Mouse (Mus musculus) midbrain, embryonic 16.5 days (tissue): ENCODE measurements around the gene Tnpo1. TPM values are rescaled to one million over a fixed set of nuclear protein-coding genes. Genes with fewer than 3 reads are reported as not detected.

ENCODE experiments used
- ATAC-seq: fragments of 200-750 bp; cut with Nextera tagmentation; 2 replicates; pipeline ENCODE4 v1.8.0; 2017; ENCODE audit warnings: moderate TSS enrichment
- H3K27ac ChIP-seq: fragments of 300-500 bp; sonication (generic); 2 replicates; pipeline ENCODE4 v1.5.1; 2014; ENCODE audit warnings: mild to moderate bottlenecking, low read length, mixed read lengths
- H3K27me3 ChIP-seq: fragments of 300-500 bp; sonication (generic); 2 replicates; pipeline ENCODE4 v1.6.1; 2014; ENCODE audit warnings: low read depth, low read length, mixed read lengths; ENCODE audit not compliant: control insufficient read depth, insufficient read depth
- H3K36me3 ChIP-seq: fragments of 300-500 bp; sonication (generic); 2 replicates; pipeline ENCODE4 v1.6.1; 2014; ENCODE audit warnings: mild to moderate bottlenecking, low read length, moderate library complexity, mixed read lengths; ENCODE audit not compliant: control insufficient read depth, insufficient read depth
- H3K4me1 ChIP-seq: fragments of 300-500 bp; sonication (generic); 2 replicates; pipeline ENCODE4 v1.6.1; 2014; ENCODE audit warnings: mild to moderate bottlenecking, low read length, mixed read lengths; ENCODE audit not compliant: control insufficient read depth, insufficient read depth
- H3K4me2 ChIP-seq: fragments of 300-500 bp; sonication (generic); 2 replicates; pipeline ENCODE4 v1.6.1; 2014; ENCODE audit warnings: mild to moderate bottlenecking, low read length, mixed read lengths
- H3K4me3 ChIP-seq: fragments of 300-500 bp; sonication (generic); 2 replicates; pipeline ENCODE4 v1.5.1; 2014; ENCODE audit warnings: low read depth, mild to moderate bottlenecking, low read length, moderate library complexity, mixed read lengths
- H3K9ac ChIP-seq: fragments of 300-500 bp; sonication (generic); 2 replicates; pipeline ENCODE4 v1.6.1; 2014; ENCODE audit warnings: low read depth, low read length, mixed read lengths
- H3K9me3 ChIP-seq: fragments of 300-500 bp; sonication (generic); replicated peaks from 2 replicates; pipeline ENCODE4 v1.6.1; 2014; ENCODE audit warnings: mild to moderate bottlenecking, low read length, mixed read lengths; ENCODE audit not compliant: control insufficient read depth, poor library complexity, severe bottlenecking
- WGBS: fragments of 180-500 bp; shearing (Covaris S2); extraction: QIAGEN DNeasy Blood & Tissue Kit; methylation state at CpG from one replicate; pipeline ENCODE4 v1.1.7; 2014; 5-methylcytosine and 5-hydroxymethylcytosine counted together
- polyA plus RNA-seq: library from polyadenylated mRNA; unstranded; fragments of >200 nt; fragmentation: Nextera tagmentation; extraction: Ambion mirVana; gene quantifications from 2 replicates; pipeline ENCODE4 v1.2.1, GENCODE M21; 2015

Gene Tnpo1
- polyA plus RNA-seq, 1 experiment from 2014 or later: 40.8 TPM

GRCm38 (mm10) chr13:98871263-98871662 is 54.9 kb downstream of the Tnpo1 start:
- no peak overlapping the region for H3K4me3 ChIP-seq
- peak overlapping the region; percentile 20; the same call in 1 of the 2 replicates for H3K27ac ChIP-seq
- WGBS: 51% methylated on average over 1 of the region's 1 CpGs
- H3K4me1 ChIP-seq: peaks cover 6% of the 10 kb centered on the region
- H3K36me3 ChIP-seq: peaks cover 33% of the 10 kb centered on the region
- no peak overlapping the region for H3K9ac ChIP-seq
- no peak for ATAC-seq
- H3K9me3 ChIP-seq: no peaks in the 10 kb centered on the region
- H3K27me3 ChIP-seq: no peaks in the 10 kb centered on the region
- H3K4me2 ChIP-seq: no peak overlapping the region

DNA sequence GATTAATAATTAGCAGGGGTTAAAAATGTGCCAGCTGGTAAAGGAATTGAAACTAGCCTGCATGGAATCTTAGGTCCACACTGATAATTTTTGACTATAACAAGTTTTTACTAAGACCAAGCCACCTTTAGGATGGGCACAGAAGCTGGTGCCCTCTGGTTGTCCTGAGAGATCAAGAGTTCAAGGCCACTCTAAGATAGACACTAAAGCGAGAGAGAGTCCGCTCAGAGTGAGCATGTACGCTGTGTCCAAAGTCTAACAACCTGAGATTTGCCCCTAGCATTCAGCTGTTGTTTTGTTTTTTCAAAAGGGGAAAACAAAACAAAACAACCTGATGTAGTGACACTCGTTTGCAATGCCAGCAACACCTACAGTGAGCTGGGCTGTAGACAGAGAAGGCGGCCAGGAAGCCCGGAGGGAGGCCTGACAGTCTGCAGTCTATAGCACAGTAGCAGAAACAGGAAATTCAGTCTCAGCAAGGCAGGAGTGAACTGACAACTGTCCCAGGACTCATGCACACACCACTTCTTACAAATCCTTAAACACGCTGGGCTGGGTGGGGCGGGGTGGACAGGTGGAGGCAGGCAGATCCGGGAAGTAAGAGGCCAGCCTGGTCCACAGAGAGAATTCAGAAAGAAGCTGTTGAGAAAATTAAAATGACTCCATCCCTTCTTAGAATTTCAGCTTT is 57.8 kb downstream of the Tnpo1 start:
- H3K27me3 ChIP-seq: no peaks in the 10 kb centered on the region
- H3K4me1 ChIP-seq: peaks cover 6% of the 10 kb centered on the region
- 93% methylated on average over 9 of the region's 9 CpGs for WGBS
- H3K27ac ChIP-seq: no peak overlapping the region
- ATAC-seq: no peak
- no peak overlapping the region for H3K4me2 ChIP-seq
- no peak overlapping the region for H3K9ac ChIP-seq
- H3K4me3 ChIP-seq: no peak overlapping the region
- no peaks in the 10 kb centered on the region for H3K9me3 ChIP-seq
- peaks cover 32% of the 10 kb centered on the region for H3K36me3 ChIP-seq

DNA sequence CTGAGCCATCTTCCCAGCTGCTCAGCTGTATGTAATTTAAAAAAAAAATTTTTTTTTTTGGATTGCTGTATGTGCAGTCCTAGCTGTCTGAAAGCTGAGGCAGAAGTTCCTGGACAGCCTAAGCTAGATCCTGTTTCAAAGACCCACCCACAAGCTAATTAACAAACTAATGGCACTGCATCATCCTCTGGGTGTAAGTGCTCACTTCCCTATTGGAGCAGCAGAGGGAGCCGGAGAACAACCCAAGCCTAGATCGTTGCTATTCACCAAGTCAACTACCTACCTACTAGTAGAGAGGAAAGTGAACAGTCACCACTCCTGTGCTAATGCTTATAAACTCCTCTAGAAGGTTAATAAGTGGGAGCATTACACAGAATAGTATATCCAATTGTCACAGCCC is 58.4 kb downstream of the Tnpo1 start:
- Histone ChIP-seq H3K4me2 (no peak overlapping the region), H3K27ac (no peak overlapping the region), H3K4me3 (no peak overlapping the region), H3K9me3 (no peaks in the 10 kb centered on the region), H3K9ac (no peak overlapping the region), H3K27me3 (no peaks in the 10 kb centered on the region), H3K36me3 (peaks cover 37% of the 10 kb centered on the region), H3K4me1 (peaks cover 6% of the 10 kb centered on the region)
- WGBS: 31% methylated on average over 2 of the region's 2 CpGs
- ATAC-seq: peak; percentile 57; the same call in 1 of the 2 replicates

DNA sequence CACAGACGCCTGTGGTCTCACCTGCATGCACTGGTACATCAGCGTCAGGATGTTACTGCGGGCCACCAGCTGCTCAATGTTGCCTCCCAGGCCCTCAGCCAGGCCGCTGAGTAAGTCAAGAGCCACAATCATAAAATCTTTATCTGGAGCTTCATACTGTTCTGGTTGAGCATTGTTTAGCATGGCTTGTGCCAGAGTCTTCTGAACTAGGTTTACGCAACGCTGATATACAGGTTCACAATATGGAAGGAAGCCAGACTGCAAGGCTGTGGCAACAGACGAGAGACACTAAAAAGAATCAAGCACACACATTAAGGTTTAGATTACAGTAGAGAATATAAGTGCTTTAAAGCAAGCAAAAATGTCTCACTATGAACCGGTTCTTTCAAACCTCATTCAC is 70.9 kb downstream of the Tnpo1 start:
- Histone ChIP-seq H3K9me3 (no peaks in the 10 kb centered on the region), H3K9ac (no peak overlapping the region), H3K4me2 (no peak overlapping the region), H3K27ac (no peak overlapping the region), H3K36me3 (peaks cover 32% of the 10 kb centered on the region), H3K4me3 (no peak overlapping the region), H3K27me3 (no peaks in the 10 kb centered on the region), H3K4me1 (no peaks in the 10 kb centered on the region)
- ATAC-seq: no peak
- 95% methylated on average over 8 of the region's 8 CpGs for WGBS

DNA sequence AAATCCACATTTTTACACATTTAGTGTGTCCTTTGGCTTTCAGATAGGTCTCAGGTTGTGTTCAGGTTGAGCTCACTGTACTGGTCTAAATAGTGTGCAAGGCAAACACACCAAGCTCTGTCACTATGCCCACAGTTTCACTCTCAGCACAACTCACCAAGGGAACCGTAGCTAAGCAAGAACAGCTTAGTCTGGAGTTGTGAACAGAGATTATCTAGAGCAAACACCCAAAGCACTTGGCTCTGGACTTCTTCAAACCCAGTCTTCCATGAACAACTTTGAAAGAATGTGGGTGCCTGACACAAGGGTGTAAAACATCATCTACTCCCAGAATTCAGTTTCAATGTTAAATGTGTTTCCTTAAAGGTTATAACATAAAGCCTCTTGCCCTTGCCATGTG is 80.4 kb downstream of the Tnpo1 start:
- WGBS: 87% methylated on average over 1 of the region's 1 CpGs
- H3K9ac ChIP-seq: no peak overlapping the region
- no peaks in the 10 kb centered on the region for H3K9me3 ChIP-seq
- H3K27ac ChIP-seq: no peak overlapping the region
- H3K36me3 ChIP-seq: peaks cover 15% of the 10 kb centered on the region
- no peak overlapping the region for H3K4me3 ChIP-seq
- H3K4me2 ChIP-seq: no peak overlapping the region
- ATAC-seq: no peak
- H3K27me3 ChIP-seq: no peaks in the 10 kb centered on the region
- H3K4me1 ChIP-seq: no peaks in the 10 kb centered on the region

- 86% methylated on average over 6 of the region's 6 CpGs for WGBS
- Histone ChIP-seq H3K36me3 (no peaks in the 10 kb centered on the region), H3K27me3 (no peaks in the 10 kb centered on the region), H3K4me3 (no peak overlapping the region), H3K4me1 (no peaks in the 10 kb centered on the region), H3K9ac (no peak overlapping the region), H3K27ac (no peak overlapping the region), H3K4me2 (no peak overlapping the region), H3K9me3 (no peaks in the 10 kb centered on the region)
- ATAC-seq: 0 out of 2 replicates have a peak, but pooled peaks have one; percentile 15
Measured at GRCm38 (mm10) chr13:98836423-98837088, 89.6 kb downstream of the Tnpo1 start.

DNA sequence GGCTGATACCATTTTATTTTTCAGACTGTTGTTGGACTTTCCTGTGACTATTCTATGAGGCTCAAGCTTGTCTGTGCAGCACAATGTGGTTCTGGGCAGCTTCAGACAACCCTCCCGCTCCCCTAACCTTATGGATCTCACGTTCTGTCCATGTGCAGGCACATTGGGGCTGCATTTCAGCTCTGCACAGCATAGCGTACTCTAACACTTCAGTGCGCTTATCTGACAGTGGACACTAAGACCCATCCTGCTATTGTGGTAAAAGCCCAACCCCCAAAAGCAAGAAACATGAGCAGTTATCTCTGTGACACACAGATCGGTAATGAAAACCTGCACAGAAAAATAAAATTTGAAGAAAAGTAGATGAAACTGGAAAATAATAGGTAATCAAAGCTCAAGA is 90.4 kb downstream of the Tnpo1 start:
- Histone ChIP-seq H3K4me3 (no peak overlapping the region), H3K4me2 (no peak overlapping the region), H3K27ac (no peak overlapping the region), H3K36me3 (no peaks in the 10 kb centered on the region), H3K9ac (no peak overlapping the region), H3K27me3 (no peaks in the 10 kb centered on the region), H3K9me3 (no peaks in the 10 kb centered on the region), H3K4me1 (no peaks in the 10 kb centered on the region)
- ATAC-seq: no peak
- 87% methylated on average over 5 of the region's 5 CpGs for WGBS

DNA sequence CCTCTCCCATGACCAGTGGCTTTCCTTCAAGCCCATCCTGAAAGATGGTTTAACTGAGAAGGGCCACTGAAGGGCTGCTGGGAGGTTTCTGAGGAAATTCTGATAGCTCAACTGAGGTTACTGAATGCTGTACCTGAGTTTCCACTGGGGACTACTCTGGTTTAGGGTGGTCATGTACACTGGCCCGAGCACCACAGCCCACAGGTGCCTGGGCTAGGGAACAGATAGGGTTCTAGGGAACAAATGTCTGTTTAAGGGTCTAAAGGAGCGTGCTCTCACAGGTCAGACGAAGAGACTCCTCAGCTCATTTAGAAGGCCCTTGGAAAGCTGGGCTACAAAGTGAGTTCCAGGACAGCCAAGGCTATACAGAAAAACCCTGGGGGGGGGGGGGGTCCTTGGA is 91.5 kb downstream of the Tnpo1 start:
- Histone ChIP-seq H3K9me3 (no peaks in the 10 kb centered on the region), H3K4me2 (no peak overlapping the region), H3K27me3 (no peaks in the 10 kb centered on the region), H3K9ac (no peak overlapping the region), H3K4me3 (no peak overlapping the region), H3K36me3 (no peaks in the 10 kb centered on the region), H3K27ac (no peak overlapping the region), H3K4me1 (no peaks in the 10 kb centered on the region)
- 84% methylated on average over 3 of the region's 3 CpGs for WGBS
- ATAC-seq: 0 out of 2 replicates have a peak, but pooled peaks have one; percentile 21

DNA sequence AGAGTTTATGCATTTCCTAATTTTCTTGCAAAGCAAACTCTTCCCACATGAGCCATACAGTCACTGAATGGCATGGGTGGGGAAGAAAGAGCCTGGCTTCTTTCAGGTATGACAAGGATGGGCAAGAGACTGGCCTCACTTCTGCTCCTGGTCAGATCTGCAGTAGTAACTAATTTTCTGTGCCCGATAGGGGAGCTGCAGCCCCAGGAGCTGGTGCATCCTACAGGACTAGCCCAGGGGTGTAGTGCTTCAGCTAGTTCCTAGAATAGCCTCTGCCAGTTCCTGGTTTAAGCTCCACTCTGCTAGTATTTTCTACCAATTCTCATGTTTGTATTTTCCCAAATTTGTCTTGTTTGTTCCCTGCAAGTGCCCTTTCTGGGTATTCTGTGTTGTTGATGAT is 92.0 kb downstream of the Tnpo1 start:
- Histone ChIP-seq H3K9me3 (no peaks in the 10 kb centered on the region), H3K27ac (0 out of 2 replicates have a peak overlapping the region, but pooled peaks have one; percentile 22), H3K4me3 (no peak overlapping the region), H3K36me3 (no peaks in the 10 kb centered on the region), H3K9ac (no peak overlapping the region), H3K4me2 (no peak overlapping the region), H3K27me3 (no peaks in the 10 kb centered on the region), H3K4me1 (no peaks in the 10 kb centered on the region)
- ATAC-seq: no peak
- 52% methylated on average over 1 of the region's 1 CpGs for WGBS
